Mouse (Mus musculus): ENCODE results near the gene Cabp2.

GRCm38 (mm10) chr19:4057389-4057788, 24.0 kb upstream of the Cabp2 start:
- no peak for TF ChIP-seq CTCF (IDR thresholded peaks at IDR 0.05; ENCODE audit: low read depth, low read length)
- no peak for TF ChIP-seq POLR2A (IDR thresholded peaks at IDR 0.05; ENCODE audit: borderline replicate concordance, low read depth, low read length)
